Mouse (Mus musculus) A20 (cell line): ENCODE measurements at regions not wholly inside any gene's neighbourhood (a gene's known extent, or its start where the extent isn't known, plus 50 kb on each side); places are given as distances from the start of the nearest gene placed in this dataset.

Experiments used
- DNase-seq: peaks from one replicate; pipeline ENCODE4 v3.0.0-alpha.2; 2011; ENCODE audit warnings: low read depth, low spot score

DNA sequence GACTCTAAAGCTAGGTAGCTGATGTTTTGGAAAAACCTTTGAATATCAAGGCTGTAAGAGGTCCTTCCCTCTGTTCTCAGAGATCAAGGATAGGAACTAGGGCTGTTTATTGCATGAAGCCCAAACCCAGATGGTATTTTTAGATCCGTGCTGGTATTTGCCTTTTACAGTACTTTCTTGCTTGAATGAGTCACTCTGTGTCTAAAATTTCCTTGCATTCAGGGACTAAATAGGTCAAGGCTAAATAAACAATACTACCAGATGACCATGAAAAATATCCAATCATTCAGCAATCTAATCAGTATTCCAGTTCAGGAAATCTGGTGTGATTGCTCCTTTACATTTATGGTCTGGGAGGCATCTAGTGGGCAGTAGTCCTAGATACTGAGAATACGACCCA lies 243.6 kb downstream of the Btg1 start:
- DNase-seq: no peak

DNA sequence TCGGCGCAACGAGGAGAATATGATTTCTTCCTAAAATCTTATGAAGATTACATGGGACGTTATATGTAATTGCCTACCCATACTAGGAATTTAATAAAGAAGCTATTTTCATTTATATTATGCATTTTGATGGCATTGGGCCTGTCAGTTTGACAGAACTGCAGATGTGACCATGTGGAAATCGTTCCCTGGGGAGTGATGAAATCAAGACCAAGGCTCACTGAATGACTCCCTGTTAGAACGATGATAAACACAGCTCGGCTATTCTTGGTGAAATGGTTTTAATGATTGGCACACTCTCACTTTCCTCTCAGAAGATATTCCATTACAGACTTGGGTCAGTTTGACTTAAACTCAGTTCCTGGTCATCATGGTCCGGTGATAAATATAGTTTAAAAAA lies 246.4 kb downstream of the Btg1 start:
- no peak for DNase-seq

DNA sequence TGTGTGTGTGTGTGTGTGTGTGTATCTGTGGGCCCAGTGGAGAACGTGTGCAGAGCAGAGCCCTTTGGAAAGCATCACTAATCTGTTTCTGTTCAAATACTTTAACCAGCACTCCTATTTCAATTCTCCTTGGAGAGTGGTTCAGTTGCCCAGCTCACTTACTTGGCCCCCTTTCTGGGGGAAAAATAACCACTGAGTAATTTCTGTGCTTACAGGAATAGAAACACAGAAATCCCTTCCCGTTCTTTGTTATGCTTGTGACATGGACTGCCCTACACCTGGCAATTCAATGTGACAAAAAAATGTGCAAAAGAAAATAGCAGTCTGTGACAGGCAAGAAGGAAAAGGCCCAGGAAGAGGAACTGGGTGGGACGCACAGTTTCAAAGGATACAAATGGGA lies 249.7 kb downstream of the Btg1 start:
- DNase-seq: no peak

DNA sequence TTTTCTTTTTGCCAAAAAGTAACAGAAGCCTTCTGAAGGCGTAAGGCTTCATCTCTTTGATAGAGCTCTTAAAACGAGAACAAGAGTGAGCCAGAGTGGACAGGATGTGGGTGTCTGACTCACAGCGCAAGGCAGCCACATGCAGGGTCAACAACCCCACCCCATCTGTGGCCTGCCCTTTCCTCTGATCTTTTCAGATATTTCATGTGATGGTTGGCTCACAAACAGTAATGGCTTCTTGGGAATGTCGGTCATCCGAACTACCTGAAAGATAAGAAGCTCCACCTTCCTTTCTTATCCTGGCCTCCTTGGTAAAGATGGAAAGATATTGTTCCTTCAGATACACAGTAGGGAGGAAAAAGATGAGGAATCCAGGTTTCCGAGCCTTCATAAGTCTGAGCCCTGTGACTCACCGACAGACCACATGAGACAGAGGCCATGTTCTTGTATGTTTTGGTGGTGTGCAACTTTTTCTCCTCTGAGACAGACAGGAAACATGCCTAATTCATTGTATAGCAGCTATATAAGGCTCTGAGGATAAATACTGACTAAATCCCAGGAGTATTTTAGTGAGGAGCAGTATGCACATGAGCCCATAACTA lies 254.9 kb downstream of the Btg1 start:
- DNase-seq: no peak

DNA sequence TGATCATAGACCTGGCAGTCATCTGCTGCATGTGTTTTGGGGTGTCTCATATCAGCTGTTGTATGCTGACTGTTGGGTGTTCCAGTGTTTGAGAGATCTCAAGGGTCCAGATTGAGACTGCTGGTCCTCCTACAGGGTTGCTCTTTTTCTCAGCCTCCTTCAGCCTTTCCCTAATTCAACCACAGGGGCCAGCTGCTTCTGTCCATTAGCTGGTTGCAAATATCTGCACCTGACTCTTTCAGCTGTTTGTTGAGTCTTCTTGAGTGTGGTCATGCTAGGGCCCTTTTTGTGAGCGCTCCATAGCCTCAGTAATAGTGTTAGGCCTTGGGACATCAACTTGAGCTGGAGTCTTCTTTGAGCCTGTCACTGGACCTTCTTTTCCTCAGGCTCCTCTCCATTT lies 257.8 kb downstream of the Btg1 start:
- no peak for DNase-seq

DNA sequence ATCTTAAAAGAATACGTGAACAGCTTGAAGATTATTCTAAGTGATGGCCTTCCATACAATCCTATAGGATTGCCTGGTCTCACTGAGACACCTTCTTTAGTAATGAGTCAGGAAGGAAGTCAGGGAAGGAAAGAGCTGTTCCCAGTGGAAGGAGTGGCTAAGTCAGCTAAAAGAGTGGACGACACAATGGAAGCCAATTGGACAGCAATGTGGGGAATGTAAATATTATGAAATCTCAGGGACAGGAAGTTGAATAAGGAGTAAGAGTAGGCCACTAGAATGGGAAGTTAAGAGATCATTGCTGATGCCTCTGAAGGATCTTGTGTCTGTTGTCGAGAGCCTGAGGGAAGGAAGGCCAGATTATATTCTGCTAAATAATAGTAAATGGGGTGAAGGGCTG lies 258.9 kb downstream of the Btg1 start:
- no peak for DNase-seq

DNA sequence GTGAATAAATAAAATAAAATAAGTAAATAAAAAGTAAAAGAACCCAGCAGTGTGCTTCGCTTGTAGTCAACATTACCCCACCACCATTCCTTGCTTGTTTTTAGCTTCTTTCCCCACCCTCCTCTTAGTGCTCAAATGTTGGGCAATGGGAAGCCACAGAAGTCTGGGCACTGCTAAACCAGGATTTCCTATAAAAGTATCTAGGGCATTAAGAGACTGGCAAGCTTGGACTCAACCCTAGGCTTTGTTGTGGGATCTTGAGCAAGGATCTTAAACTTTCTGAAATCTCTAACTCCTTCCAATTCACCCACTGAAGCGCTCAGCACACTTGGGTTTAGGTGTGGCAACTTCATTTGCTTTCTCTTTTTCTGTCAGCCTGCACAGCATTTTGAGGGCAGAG lies 262.6 kb downstream of the Btg1 start:
- DNase-seq: no peak

DNA sequence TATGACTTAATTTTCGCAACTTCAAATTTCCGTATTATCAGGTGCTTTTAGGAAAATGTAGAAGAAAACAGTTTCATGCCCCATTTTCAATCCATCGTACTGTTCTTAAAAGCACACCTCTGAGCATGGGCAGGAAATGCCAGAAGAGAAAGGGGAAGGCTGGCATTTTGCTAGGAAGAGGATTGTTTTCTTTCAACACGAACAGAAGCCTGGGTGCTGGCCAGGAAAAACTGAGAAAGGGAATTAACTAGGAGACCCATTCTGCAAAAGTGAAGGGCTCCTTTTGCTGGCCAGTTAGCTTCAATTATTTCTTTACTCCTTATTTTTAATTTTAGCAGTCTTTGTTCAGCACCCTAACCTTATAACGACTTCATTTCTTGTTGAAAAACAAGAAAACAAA lies 264.0 kb downstream of the Btg1 start:
- no peak for DNase-seq

DNA sequence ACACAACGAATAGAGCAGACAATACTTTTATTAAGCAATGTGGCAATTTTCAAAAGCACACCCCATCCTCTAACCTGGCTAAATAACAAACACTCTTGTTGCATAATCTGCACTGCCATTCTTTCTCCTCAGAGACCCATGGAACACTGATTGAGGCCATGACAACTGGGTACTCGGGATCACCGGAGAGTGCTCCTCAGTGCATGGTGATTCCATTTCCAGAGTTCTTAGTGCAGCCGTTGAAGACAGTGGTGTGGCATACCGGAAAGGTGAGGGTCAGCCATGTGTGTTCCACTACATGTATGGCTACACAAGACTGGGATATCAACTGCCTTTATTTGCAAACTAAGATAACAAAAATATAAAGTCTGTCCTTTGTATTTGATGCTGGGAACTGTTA lies 264.4 kb downstream of the Btg1 start:
- no peak for DNase-seq

DNA sequence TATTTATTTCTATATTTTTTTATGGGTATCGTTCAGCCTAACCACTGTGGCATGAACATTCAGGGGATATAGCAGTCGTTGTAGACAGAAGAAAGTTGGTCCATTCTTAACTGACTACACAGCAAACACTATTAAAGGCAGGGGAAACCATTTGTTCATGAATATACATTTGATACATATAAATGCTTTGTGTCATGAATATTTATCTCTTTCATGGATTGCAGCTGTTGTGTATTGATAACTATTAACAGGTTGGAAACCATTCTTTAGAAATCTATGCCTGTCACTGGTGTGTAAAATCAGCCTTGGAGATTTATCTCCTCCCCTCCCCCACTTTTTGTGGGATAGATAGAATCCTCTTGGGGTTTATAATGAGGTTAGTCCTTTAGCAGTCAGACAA lies 264.9 kb downstream of the Btg1 start:
- DNase-seq: no peak

DNA sequence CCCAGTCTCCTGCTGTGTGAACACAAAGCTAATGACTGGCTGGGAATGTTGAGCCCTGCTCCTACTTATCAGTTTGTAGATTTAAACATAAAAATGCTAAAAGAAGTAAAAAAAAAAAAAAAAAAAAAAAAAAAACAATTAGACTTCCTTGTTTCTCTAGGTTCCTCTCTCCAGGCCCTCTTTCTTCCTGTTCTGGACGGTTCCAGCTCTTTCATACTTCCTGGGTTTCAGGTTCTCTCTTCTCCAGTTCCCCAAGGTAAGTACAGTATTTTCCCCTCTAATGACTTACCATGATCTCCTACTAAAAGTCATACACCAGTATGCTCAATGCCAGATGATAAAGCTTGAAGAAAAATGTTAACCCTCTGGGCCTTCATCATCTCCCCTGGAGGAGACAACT lies 284.3 kb downstream of the Btg1 start:
- no peak for DNase-seq

DNA sequence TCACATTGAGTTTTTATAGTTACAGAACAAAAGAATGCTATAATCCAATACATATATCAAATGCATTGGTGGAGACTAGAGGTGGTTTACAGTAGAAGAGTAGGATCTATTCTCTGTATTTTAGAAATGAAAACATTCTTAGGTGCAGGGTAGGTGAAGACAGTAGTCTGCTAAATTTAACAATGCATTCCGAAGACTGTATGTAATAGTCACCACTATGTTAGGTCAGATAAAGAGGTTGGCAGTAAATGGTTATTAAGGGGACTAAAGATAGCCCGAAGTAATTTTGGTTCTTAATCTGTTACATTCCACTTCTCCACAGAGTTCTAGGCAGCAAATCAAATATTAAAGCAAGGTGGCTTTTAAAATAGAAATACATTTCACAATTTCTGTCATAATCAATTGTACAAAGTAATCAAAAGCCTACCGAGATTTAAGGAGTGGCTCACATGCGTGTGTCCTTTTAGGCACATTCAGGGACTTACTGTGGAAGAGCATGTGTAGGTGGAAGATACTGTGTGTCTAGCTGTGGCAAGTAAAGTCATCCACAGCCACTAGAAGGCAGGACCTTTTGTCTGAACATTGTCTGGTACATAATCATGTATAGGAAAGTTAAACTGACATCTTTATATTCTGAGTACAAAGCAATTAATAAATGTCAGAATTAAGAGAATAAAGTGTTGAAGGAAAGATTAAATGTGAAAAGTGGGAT lies 288.4 kb downstream of the Btg1 start:
- DNase-seq: no peak

DNA sequence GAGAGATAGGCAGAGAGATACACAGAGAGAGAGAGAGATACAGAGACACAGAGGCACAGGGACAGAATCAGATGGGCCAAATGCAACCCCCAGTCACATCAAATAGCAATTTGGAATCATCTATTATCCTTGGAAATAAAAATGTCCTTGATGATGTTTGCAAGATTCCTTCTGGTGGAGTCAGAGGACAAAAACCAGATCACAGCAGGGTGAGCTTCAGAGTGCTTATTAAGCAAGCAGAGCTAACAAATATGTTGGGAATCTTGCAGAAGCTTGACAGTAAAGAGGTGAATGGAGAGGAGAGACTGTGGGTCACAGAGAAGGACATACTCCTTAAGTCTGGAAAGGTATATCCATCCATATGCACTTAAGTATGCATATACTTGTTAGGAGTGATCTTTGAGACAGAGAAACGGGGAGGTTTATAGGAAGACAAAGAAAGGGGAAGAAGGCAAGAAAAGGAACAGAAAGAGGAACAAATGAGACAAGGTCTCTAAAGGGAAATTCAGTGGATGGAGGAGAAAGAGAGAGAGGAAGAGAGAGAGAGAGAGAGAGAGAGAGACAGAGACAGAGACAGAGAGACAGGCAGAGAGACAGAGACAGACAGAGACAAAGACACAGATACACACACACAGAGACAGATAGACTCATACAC lies 293.0 kb downstream of the Btg1 start:
- peak; percentile 15 for DNase-seq

DNA sequence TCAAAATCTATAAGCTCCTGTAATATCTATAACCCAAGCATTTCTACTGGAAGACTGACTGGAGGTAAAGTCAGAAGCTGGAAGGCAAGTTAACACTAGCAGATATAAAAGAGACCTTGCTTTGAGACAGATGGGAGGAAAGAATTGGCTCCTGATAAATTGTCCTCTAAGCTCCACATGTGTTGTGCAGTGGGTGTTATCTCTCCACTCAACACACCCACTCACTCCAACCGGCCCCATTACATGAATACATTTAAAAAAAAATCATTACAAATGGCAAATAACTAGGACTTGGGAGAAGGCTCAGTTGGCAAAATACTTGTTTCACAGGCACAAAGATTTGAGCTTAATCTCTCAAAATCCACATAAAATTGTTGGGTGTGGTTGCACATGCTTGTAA lies 304.4 kb downstream of the Btg1 start:
- no peak for DNase-seq

DNA sequence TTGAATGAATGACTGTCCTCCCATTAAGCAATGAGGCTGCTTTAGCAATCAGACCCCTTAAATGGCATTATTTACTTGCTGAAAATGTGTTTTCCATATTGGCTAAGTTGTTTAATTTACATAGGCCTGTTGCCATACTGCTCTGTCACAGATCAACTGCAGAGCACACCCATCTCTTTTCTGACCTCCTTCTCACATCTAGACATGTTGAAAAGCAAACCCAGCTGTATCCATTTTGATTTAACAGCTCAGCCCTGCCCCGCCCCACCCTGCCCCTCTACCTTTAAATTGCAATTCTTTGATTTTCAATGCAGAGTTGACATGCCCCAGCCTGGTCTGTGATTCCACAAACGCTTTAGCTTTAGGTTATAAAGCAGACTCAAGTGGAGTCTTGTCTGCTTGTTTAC lies 307.5 kb downstream of the Btg1 start:
- no peak for DNase-seq

DNA sequence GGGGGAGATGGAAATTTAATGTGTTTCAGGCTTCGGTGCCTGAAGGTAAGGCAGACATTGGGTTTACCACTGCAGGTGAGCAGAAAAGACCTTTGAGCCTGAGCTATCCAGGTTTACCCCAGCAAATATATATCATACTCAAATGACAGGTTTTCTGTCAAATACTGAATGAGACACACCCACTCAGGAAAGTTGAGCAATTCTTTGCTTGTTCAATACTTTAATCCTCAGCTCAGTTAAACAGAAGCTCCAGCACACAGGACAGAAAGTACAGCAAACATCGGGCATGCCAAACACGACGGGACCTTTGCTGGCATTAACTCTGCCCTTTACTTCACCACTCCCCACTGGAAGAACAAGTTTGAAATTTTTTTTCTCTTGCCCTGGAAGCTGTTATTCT lies 307.9 kb downstream of the Btg1 start:
- DNase-seq: no peak

DNA sequence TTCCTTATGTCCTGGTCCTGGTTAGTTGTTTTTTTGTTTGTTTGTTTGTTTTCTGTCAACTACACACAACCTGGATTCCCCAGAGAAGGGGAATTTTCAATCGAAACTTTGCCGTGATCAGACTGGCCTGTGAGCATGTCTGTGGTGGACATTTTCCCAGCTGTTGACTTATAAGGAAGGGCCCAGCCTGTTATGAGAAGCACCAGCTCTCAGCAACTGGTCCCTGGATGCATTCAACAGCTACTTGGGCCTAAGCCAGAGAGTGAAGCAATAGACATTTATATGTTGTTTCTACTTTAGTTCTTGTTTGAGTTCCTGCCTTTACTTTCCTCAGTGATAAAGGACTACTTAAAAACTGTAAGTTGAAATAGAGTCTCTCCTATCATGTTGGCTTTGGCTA lies 309.0 kb downstream of the Btg1 start:
- DNase-seq: no peak

DNA sequence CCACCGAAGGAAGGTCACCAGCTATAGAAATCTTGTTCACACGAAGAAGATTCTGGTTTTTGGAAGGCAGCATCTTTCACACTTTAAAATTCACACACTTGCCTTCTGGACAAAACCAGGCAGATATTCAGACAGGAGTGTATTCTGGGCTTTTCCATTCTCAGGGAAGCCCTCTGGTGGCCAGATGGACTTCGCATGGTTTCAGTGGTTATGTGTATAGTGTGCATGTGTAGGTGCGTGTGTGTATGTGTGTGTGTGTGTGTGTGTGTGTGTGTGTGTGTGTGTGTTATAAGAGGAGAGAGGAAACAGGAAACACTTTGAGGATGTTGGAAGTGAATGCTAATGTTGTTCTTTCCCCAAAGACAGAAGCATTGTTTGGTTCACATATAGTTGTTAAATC lies 317.9 kb downstream of the Btg1 start:
- DNase-seq: peak; percentile 8

DNA sequence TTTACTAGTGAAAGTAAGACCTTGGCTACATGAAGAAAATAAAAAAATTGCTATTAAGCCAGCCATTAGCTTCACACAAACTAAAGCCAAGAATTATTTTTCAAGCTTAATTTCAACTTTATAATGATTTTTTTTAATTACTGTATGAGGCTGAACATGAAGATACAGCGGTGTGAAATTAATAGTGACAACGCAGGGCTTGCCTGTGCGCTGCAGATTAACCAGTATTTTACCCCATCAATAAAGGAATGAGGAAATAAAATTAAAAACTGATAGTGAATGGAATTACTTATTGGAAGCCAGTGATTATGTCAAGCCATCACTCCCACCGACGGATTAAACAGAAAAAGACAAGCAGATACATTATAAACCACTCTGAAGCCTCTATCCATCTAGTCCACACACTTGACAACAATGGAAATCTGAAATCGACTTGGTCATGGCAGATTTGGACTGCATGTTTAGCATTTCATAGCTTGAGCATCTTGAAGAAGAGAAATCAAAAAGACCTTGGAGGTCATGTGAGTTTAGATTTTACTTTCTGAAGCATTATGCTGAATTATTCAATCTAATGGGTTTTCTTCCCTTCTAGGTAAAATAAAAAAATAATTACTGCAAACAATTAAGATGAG lies 324.2 kb downstream of the Btg1 start:
- no peak for DNase-seq

DNA sequence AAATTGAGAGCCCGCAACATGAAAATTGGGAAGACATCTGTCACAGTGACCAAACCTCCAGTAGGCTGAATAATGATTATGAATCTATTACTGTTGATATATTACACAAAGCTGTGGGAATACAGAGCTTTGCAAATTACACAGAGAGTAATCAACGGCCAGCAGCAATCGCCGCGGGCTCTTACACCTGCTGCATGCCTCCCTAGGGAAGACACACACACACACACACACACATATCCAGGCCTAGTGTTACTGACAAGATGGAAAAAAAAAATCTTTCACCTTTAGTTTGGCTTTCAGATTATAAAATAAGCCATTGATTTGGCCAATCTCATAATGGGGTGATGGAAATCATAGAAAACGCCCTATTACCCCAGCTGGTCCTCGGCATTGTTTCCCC lies 327.4 kb downstream of the Btg1 start:
- DNase-seq: no peak

DNA sequence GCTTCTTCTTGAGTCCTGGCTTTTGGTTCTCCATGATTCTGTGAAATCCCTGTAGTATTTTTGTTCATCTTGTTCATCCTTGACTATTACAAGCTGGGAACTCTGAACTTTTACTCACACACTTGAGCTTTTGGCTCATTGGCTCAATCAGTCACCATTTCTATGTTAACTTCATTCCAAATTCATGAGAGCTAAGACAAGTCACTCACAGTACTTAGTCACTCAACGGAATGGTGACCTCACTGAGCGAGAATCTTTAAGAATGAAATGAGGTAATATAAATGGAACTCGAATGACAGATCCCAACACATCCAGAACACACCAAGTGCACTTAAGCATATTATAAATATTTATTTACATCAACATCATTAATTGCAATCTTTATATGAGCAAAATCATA lies 331.2 kb downstream of the Btg1 start:
- no peak for DNase-seq

DNA sequence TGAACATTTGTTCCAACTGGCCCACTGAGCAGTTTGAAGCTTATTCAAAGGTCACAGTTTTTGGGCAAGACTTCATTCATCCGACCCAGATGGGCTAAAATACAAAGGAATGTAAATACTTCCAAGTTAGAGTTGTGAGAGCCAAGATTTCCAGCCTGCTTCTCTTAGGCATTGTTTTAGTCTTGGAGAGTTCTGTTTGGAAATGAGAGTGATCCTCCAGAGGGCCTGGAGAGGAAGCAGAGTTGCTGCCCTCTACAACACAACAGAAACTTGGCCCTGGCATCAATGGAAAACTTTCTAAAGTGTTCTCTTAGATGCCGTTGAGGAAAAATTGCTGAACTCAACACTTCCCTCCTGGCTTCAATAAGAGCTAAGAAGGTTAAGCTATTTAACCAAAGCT lies 332.1 kb downstream of the Btg1 start:
- DNase-seq: no peak
